Mouse (Mus musculus): ENCODE measurements around the gene Adamts3.

The Adamts3 gene

GRCm38 (mm10) chr5:89814552-89814951, 68.6 kb downstream of the Adamts3 start:
- DNase-seq, result no peak

GRCm38 (mm10) chr5:89800181-89800816, 82.8 kb downstream of the Adamts3 start:
- no peak for DNase-seq

DNA sequence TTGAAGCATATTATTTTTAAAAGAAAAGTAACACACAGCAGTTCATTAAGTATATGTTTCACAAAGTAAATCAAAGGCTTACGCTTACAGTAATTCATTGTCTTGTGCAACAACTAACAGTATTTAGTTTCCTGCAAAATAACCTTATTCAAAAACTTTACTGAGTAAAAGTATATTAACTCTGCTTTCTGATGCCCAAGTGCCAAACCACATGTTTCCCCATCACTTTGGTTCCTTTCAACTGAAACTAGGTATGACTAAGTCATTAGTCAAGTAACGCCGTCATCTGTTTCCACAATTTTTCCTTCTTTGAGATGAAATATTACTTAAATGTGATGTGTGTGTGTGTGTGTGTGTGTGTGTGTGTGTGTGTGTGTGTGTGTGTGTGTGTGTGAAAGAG, 89.4 kb downstream of the Adamts3 start:
- no peak for DNase-seq

DNA sequence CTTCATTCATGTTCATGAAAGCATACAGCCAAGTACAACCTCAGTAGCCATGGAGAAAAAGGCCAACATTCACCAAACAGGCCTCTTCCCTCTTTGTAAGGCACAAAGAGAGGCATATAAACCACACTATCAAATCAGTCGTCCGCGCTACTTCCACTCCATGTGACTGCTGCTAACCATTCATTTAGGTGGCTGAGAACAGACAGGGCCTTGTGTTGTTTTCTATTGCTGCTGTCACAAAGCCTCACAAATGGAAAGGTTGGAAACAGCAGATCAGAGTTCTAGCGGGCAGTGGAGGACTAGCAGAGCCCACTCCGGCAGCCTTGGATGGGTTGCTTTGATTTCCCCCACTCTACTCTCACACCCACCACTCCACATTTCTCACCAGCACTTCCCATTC, 98.5 kb downstream of the Adamts3 start:
- no peak for DNase-seq

- no peak for DNase-seq
Observed at GRCm38 (mm10) chr5:89779823-89780222, 103.3 kb downstream of the Adamts3 start.

GRCm38 (mm10) chr5:89778610-89779009, 104.5 kb downstream of the Adamts3 start:
- DNase-seq, result peak; percentile 16

DNA sequence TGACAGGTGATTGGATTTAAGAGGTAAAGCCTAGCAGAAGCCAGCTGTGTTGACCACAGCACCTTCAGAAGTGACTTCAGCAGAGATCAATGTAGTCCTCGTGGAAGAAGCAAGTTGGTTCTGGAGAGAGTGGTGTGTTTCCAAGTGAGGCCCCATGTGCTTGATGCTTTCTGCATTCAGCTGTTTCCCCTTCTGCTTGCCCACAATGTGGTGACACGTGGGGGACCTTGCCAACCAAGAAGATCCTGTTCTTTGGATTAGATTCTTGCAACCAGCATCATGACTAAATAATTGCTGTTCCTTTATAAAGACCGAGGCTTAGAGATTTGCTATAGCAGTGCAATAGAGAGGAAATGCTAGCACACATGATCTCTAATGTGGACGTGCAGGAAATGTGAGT, 105.7 kb downstream of the Adamts3 start:
- DNase-seq, result no peak

GRCm38 (mm10) chr5:89770655-89771355, 112.3 kb downstream of the Adamts3 start:
- no peak for DNase-seq

GRCm38 (mm10) chr5:89763189-89764187, 119.6 kb downstream of the Adamts3 start:
- no peak for DNase-seq

DNA sequence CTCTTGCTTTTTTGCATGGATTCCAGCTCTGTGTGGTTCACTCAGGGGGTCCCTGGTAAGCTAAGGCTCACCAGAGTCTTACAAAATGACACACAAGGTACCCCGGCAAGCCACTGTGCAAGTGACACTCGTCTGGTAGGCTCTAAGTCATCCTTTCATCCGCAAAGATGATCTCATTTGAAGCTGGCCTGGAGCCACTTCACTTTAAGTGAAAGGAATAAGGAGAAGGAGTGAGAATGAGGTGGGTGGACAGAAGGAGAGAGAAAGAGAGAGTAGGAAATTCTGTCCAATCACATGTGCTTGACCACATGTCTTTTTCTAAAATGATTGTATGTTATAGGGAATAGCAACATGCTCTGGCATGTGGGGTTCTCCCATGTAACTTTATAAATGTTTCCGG, 122.8 kb downstream of the Adamts3 start:
- no peak for DNase-seq

DNA sequence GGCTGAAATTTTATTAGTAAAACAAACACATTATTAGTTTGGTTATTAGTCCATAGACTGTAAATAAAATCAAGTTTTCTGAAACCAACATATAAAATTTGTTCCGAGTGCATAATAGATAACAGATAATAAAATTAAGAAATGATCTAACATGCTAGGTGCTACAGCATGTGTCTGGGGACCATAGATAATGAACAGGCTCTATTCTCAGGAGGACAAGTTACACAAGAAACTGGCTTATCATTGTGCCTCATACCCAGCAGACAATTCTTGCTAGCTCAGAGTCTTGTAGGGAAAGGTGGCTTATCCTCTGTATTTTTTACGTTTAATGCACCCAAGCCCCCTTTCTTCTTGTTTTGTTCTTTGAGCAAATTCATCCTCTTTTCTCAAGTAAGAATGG, 131.3 kb downstream of the Adamts3 start:
- no peak for DNase-seq

DNA sequence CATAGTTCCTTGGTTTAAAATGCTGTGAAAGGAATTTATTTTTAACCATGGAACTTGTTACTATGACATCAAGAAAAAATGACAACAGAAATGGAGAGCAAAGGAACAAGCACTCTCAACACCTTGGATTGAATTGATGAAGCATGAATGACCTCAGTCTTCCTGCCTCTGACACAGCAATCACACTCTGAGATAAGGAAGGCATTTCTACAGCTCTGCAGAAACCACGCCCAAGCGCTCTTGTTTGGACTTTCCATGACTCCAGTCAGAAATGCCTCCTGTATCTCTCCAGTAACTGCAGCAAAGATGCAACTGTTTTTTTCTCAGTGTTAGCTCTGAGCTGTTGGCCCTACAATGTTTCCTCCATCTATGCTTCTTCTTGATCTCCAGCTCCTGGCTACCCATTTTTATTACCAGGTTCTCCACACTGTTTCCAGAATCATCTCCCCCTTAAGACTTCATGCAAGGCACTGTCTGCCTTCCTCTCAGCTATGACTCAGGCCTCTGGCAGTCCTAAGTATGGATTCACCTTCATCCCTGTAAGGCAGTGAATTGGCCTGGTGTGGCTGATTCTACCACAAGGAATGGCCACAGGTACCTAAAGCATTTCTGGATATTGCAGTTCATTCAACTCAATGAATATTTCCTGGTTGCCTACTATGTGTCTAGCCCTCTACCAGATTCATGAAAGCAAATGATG, 134.8 kb downstream of the Adamts3 start:
- no peak for DNase-seq

DNA sequence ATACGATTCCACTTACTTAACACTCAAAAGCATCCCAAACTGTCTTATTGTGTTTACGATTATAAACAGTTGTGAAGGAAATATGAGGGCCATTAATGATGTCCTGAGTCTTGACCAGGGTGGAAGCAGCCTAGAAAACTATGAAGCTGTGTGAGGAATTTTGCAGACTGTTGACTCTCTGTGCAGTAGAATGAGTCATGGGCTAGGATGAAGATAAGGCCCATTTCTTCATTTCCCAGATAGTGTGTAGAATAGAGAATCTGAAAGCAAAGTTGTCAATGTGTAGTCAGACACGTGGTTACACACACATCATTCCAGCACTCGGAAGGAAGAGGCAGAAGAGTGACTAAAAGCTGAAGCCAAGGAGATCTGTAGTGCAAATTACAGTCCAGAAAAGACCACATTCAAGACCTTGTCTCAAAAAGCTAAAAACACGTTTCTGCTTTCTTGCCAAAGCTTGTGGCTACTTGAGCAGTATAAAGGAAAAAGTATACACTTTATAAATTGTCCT, 135.9 kb downstream of the Adamts3 start:
- no peak for DNase-seq

GRCm38 (mm10) chr5:89745112-89745511, 138.0 kb downstream of the Adamts3 start:
- no peak for DNase-seq

DNA sequence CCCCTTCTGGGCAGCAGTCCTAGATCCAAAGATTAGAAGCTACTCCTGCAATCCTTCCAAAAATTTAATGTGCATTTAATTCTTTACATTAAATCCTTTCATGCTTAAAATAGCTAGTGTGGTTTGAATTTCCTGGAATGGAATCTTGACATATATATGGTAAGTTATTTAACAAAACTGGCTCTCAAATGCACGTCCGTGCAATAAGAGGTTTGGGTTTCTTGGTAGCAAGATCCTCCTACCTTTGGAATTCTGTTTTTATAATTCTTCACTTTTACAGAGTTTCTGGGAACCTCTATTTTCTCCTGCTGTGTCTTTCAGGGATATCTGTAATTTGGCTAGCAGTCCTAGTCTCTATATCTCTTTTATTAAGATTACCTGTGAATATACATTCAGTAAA, 148.4 kb downstream of the Adamts3 start:
- no peak for DNase-seq

DNA sequence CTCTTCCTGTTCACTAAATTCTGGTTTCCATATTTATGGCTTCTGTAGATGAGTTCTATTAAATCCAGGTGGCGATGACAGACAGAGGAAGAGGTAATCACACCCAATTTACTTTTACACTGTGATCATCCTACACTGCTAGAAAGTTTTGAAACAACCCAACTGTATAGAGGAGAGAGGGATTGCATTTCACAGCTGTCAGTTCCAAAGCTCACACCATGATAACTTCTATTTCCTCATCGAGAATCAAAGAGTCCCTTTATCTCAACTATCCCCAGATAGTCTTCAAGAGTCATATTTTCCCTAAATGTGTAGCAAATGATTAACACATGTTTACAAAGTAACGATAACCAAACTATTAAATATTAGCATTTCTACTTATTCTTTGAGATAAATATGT, 152.7 kb downstream of the Adamts3 start:
- DNase-seq, result no peak

DNA sequence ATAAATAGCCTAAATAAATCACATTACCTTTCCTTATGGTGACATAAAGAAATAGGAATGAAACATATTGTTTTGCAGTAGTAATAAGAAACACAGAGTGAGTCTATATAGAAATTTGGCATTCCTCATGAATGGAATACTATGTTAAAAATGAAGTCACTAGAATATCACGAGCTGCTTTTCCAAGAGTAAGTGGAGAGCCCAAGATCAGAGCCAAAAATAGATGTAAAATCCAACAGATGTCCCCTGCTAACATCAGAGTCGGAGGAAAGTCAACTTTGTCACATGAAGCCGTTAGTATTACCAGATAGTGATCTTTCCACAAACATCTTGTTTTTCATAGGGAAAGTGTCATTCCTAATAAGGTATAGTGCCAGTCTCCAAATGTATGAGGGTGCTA, 155.0 kb downstream of the Adamts3 start:
- DNase-seq, result no peak

- no peak for DNase-seq
Observed at GRCm38 (mm10) chr5:89727497-89728057, 155.6 kb downstream of the Adamts3 start.

- peak; percentile 22 for DNase-seq
Observed at GRCm38 (mm10) chr5:89714552-89714951, 168.6 kb downstream of the Adamts3 start.

GRCm38 (mm10) chr5:89711116-89711859, 171.8 kb downstream of the Adamts3 start:
- DNase-seq, result no peak

- no peak for DNase-seq
Observed at GRCm38 (mm10) chr5:89709459-89709858, 173.7 kb downstream of the Adamts3 start.

- peak; percentile 74 for DNase-seq
Observed at GRCm38 (mm10) chr5:89704264-89704663, 178.9 kb downstream of the Adamts3 start.
